Mouse (Mus musculus) cerebellum, adult 8-10 months (tissue): Measurements from ENCODE around the gene Wdr54.
"Not testable (repeated sequence)": the region's sequence is repeated elsewhere in the genome, so short reads cannot be mapped to it uniquely, and the experiment has no call there.

ENCODE experiments used
- DNase-seq: peaks from one replicate; pipeline ENCODE4 v3.0.0; 2022

Wdr54 gene

DNA sequence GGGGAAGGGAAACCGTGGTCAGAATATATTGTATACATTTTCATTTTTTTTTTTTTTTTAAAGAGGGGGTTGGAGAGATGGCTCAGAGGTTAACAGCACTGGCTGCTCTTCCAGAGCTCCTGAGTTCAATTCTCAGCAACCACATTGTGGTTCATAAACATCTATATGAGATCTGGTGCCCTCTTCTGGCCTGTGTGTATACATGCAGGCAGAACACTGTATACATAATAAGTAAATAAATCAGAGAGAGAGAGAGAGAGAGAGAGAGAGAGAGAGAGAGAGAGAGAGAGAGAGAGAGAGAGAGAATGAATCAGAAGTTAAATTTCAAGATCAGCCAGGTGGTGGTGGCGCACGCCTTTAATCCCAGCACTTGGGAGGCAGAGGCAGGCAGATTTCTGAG lies 3.3 kb upstream of the Wdr54 start:
- DNase-seq, result not testable (repeated sequence)

DNA sequence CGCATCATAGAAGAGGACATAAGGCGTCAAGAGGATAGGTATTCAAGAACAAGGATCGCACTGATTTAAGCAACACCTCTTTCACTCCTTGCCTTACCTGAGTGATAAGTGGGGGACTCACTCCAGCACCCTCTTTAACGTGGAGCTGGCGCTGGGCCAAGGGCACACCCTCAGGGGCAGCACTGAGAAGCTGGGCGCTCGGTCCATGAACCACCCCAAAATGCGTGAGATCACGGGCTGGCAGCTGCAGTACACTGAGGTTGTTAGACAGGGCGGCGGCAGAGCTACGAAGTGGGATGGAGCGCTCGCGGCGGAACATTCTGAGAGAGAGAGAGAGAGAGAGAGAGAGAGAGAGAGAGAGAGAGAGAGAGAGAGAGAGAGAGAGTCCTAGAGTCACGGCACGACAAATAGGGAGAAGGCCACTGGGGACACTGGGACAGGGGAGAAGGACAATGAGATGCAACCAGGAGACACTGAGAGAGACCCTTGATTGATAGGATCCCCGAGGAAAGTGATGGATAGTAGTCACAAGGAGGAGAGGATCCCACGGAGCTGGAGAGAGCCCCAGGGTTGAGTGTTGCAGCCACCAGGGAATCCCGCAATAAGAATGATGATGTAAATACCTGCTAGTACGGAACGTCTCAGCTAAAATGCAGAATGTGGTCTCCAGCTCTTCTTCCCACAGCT lies 502 bp downstream of the Wdr54 start:
- no peak for DNase-seq

DNA sequence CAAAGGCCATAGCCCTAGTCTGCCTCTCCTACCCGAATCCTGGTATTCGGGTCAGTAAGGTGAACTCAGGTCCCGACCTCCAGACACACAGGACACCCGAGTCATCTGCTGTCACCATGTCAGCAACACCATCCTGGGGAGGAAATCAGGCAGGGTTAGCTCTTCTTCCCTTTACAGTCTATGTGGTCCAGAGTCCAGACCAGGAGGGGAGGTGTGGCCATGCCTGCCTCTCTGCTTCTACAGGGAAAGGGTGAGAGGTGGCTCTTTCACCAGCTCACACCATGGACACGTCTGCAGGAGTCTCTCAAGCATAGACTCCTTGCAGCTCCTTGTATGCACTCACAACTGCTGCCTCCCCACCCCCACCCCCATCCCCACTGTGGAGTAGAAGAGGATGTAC lies 2.7 kb downstream of the Wdr54 start:
- no peak for DNase-seq

DNA sequence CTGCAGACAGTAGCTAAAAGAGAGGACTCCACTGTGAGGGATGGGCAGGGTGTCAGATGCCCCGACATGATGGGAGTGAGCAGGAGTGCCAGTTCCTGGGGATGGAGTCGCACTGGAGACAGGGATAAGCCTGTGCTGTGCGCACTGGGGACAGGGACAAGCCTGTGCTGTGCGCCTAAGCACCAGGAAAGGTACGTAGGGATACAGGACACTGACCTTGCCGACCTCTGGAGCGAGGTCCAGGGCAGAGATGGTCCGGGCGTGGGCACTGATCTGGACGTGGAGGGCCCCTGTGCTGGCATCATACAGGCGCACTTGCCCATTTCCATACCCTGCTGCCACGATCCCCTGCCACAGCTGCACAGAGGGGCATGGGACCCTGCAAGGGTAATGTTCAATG lies 3.2 kb downstream of the Wdr54 start:
- no peak for DNase-seq

DNA sequence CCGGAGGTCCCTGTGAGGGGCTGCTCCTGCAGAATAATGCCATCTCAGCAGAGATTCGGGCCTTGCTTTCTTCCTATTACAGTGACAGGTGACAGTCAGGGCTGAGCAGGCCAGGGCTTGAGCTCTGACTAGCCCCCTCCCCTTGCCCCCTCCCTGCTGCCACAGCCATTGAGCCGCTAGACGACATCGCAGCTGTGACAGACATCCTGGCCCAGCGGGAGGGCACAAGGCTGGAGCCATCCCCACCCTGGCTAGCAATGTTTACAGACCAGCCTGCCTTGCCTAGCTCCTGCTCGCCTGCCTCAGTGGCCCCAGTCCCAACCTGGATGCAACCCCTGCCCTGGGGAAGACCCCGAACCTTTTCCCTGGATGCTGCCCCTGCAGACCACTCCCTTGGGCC lies 4.5 kb downstream of the Wdr54 start:
- no peak for DNase-seq

DNA sequence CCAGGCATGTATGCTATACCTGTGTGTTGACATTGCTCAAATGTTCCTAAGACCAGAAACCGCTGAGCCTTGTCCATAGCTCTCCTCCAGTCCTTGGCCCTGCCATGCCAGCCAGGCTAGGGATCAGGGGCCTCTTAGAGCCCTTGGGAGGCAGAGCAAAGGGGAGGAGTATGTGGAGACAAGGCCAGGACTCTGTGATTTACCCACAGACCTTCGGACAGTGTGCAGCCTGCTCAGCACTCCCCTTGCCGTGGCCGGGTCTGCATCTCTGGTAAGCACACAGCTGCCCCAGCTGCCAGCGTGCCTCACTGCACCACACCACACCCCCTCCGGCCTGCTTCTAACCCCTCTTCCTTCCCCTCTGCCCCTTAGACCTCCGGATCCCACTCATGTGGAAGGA lies 8.9 kb downstream of the Wdr54 start:
- DNase-seq, result no peak

DNA sequence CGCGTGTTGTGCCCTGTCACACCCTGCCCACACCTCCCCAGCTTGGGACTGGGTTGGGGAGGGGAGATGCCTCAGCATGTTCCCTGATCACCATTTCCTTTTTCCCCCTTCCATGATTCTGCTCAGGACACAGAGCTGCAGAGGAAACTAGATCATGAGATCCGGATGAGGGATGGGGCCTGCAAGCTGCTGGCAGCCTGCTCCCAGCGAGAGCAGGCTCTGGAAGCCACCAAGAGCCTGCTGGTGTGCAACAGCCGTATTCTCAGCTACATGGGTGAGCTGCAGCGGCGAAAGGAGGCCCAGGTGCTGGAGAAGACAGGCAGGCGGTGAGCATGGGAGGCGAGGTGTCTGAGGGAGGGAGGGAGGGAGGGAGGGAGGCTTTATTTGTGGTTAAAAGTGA lies 10.4 kb downstream of the Wdr54 start:
- no peak for DNase-seq

DNA sequence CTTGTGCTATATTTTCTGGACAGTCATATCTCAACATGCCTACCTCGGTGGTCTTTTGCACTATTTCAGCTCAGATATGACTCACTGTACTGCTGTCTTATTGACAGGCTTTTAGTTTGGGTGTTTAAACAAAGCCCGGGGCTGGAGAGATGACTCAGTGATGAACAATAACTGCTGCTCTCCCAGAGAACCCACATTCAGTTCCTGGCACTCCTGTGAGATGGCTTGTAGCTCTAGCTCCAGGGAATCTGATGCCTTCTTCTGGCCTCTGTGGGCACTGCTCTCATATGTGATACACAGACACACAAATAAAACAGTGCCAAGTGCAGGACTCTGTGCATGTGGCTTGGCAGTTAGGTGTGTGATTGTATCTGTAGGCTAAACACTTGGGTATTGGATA lies 11.0 kb downstream of the Wdr54 start:
- DNase-seq, result no peak

DNA sequence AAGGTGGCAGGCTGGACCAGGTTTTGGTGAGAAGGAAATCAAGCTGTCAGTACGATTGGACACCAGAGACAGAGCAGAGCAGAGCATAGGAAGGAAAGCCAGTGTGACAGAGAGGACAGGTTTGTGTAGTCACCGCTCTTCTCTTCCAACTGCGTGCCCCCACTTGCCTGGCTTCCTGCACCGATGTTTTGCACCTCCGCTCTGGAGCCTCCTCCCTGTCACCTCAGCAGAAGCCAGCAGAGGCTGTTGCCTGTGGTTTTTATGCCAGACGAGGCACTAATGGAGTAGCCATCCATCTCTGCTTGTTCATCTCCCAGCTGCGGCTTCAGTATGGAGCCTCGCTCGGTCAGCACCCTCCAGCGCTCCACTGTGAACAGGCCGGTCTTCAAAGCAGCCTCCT lies 13.3 kb downstream of the Wdr54 start:
- DNase-seq, result no peak

DNA sequence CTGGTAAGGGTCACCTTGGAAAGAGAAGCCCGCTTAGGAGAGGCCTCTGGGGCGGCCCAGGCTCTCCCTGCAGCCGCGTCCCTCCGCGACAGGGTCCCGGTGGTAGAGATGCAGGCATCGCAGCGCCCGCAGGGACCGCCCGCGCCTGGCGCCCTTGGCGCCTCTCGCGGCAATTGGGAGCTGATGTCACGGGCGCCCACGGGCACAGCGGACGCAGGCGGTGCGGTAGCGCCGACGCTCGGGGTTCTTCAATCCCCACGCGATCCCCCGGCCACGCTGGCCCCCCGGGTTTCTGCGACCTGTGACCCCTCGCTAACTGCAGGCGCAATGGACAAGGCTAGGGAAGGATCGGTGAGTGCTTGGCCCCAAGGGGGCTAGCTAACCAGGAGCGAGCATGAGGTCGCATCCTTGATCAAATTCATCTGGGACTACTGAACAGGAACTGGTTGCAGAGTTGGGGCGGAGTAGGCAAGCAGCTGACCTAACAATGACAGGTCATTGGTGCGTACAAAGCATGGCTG lies 13.9 kb downstream of the Wdr54 start:
- no peak for DNase-seq

DNA sequence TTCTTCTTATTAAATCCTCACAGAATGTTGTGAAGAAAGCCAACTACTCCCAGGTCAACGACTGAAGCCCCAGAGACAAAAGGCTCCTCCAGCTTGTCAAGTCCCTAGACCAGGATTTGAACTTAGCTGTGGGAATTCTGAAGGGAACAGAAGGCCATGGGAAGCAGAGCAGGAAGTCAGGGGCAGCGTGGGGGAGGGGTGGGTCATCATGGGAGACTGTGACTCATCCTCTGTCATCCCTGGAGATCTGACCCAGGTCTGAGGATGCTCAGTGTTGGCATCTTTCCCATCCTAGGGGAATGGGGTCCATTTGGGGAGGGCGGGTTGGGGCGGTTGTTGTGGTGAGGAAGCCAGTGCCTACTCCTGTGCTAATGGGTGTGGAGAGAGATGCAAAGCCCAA lies 14.6 kb downstream of the Wdr54 start:
- no peak for DNase-seq

DNA sequence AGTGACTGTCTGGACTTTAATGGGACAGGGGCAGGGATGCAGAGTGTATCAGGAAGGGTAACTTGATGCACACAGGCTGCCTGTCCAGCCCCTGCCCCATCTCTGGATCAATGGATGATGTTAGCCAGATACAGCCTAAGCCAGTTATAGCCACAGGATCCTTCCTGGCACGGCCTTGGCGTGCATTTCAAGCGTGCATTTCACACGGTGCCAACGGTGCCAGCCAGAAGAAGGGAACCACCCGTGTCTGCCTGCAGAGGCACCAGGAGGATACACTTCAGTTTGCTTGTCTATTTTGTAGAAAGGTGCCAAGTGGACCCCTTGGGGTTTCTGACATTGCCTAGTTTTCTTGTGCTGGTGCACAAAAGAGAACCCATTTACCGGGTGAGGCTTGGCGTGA lies 16.2 kb downstream of the Wdr54 start:
- no peak for DNase-seq

DNA sequence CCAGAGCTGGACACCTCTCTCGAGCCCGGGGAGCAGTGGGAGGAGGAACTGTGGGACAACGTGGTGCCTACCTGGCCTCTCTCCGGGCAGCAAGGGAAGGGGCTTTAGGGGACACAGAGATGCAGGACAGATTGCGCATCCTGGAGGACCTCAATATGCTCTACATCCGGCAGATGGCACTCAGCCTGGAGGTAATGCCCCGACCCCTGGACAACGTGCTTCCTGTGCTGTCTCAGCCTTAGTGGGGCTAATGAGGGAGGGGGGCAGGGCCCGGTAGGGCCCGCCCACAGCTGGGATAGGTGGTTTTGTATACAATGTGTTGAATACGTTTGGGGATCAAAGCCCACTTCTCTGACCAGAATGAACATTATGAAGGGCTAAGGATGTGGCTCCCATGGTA lies 18.1 kb downstream of the Wdr54 start:
- DNase-seq, result no peak

DNA sequence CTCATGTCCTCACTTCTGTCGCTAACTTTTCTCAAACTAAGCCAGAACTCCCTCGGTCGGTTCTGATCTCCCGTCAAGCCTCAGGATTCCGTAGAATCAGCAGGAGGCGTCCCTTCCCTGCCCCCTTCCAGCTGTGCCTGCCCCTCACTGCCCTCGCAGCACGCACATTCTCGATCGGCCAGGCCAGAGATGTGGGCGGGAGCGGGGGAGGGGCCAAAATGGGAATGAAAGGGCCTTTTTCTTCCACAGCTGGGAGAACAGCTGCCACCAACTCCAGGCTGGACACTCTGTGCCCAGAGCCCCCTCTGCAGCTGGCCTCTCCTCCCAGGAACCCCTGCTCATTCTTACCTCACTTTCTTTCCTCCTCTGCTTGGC lies 18.6 kb downstream of the Wdr54 start:
- no peak for DNase-seq

DNA sequence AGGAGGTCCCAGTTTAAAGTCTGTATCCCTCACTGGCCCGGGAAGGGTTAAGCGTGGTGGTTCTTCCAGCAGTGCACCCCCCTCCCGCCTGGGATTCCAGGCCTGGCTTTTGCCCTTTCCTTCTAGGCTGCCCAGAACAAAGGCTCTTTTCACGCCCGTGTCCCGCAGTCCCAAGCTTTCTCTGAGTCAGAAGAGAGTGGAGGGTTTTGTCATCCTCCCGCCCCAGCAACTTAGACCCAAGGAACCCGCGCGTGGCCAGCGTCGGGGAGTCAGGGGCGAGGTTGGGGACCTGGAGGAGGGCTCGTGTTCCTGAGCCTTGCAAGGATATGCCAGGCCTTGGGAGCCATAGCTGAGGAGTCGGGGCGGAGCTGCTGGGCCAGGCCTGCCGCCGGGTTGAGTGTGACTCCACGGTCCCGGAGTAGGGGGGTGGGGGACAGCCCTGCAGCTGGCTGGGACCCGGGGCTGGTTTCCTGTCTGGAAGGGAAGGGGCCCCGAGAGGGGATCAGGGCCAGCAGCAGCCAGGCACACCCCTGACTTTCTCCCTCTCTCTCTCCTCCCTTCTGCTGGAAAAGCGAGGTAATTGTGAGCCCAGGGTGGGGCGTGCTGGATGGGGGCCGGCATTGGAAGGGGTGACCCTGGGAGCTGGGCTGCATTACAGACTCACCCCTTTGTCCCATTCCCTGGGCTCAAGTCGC lies 19.2 kb downstream of the Wdr54 start:
- DNase-seq, result no peak

DNA sequence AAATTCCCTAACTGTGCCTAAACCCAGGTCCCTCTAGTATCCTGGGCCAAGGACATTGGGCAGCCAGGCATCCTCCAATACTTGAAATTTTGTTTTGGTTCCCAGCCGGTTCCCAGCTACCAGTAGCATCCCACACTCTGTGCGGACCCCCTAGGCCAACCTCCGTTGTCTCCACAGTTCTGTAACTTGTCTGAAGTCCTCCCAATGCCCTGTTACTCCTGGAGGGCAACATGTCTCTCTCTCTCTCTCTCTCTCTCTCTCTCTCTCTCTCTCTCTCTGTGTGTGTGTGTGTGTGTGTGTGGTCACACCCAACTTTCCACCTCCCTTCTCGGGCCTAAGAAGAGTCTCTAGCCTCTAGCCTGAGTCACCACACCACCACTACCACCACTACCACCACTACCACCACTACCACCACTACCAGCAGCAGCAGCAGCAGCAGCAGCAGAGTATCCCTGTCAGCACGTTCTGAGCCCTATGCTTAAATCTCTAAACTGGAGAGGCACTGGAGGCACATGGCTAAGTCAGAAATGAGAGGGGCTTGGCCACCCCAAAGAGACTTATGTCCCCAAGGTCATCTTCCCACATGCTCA lies 19.8 kb downstream of the Wdr54 start:
- DNase-seq, result no peak

DNA sequence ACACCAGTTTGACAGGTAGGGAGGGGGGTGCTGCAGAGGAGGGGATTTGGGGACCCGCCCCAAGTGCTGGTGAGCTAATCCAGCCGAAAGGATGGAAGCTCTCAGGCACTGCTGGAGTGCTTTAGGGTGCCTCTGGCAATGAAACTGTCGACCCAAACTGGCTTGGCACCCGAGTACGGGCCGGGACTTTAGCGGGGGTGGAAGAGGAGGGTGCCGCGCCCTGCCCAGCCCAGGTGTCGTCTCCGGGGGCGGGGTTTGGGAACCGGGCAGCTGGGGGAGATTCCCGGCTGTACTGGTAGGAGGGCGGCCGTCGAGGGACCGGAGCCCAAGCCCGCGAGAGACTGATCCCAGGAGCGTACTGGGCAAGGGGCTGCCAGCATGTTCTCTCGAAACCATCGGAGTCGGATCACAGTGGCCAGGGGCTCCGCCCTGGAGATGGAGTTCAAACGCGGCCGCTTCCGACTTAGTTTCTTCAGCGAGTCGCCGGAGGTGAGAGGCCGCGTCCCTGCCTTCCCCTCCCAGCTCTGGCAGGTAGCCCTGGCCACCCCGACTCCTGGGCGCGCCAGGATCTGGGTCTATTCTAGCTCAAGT lies 20.5 kb downstream of the Wdr54 start:
- no peak for DNase-seq

DNA sequence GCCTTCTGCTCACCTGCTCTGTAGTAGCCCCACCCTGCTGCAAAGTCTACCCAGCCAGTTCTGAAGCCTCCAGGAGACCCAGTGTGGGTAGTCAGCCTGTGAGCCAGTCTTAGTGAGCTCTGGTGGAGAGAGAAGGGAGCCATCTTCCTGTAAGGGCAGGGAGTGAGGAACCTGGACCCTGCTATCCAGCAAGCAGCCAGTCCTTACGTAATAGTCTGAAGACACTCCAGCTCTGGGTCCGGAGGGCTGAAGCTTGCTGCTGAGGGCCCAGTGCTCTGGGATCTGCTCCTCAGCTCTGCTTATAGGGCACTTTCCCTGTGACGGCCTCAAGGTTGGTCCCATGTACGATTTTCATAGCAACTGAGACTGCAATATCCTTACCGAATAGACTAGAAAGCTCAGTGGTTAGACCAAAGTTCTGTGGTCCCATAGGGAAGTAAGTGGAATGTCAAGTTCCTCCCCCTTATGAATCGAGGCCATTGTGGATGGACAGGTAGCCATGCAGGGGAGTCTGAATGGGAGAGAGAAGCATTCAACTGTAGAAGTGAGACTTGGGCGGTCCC lies 21.2 kb downstream of the Wdr54 start, which contains the start of gene Rtkn:
Rtkn (plus strand) TSS at position 513 of the 563 bp plus-strand sequence.
- no peak for DNase-seq

DNA sequence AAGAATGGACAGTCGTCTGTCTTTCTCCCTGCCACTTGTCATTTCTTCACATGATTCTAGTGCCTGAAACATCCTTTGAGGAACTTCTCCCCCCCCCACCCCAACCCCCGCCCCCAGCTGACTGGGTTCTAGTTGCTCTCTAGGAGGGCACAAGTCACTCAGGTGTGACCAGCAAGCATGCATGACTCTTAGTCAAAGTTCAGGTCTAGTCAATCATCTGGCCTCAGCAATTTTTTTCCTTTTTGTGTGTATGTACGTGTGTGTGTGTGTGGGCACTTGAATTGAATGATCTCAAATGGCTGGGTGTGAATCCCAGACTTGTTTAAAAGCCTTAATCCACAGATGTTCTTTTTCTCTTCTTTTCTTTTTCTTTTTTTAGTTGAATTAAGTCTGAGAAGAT lies 22.0 kb downstream of the Wdr54 start:
- DNase-seq, result no peak

DNA sequence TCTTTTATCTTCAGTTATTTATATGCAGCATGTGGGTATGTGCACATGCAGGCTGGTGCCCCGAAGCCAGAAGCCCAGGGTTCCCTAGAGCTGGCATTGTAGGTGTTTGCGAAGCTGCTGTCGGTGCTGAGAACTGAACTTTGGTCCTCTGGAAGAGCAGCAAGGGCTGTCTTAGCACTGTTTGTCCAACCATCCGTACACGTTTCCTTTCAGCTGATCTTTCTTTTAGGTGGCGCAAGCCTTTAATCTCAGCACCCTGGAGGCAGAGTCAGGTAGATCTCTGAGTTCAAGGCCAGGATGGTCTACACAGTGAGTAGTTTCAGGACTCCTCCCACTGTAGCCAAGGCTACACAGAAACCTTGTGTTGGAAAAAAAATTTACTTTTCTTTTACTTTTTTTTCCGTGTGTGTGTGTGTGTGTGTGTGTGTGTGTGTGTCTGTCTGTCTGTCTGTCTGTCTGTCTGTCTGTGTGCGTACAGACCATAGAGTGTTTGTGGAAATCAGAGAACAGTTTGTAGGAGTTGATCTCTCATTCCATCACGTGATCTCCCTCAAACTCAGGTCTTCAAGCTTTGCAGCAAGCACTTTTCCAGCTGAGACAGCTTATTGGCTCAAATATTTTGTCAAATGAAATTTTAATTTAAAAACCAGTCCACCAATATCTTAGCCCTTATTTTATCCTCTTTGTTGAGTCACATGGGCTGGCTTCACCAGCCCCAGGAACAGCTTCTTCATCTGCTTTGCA lies 23.8 kb downstream of the Wdr54 start:
- DNase-seq, result no peak

DNA sequence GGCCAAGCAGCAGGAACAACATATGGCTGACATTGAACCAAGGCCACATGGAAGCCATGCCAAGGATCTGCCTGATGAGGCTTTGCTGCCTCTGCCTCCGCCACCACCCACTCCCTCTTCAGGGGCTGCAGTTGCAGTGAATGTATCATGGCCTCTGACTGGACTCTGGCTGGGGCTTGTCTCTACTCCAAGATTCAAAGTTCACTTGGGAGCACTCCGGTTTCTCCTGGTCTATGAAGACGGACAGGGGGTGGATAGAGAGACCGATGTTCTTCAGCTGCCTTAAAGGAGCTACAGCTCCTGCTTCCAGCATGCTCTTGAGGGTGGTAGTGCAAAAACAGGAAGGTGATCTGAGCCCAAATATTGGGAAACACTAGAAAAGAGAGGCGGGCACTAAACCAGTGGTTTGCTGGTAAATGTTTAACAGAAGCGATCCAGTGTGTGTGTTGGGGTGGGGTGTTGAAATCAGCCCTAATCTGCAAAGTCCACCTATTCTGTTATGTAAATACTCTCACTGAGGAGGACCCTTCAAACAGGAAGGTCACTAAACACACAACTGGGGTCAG lies 24.6 kb downstream of the Wdr54 start:
- no peak for DNase-seq

DNA sequence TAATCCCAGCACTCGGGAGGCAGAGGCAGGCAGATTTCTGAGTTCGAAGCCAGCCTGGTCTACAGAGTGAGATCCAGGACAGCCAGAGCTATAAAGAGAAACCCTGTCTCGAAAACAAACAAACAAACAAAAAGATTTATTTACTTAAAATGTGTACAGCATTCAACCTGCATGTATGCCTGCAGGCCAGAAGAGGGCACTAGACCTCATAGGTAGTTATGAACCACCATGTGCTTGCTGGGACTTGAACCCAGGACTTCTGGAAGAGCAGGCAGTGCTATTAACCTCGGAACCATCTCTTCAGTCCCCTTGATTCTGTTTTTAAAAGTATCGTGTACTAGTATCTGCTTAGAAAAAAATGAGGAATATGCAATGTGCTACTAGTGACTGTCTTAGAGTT lies 28.8 kb downstream of the Wdr54 start:
- DNase-seq, result no peak

DNA sequence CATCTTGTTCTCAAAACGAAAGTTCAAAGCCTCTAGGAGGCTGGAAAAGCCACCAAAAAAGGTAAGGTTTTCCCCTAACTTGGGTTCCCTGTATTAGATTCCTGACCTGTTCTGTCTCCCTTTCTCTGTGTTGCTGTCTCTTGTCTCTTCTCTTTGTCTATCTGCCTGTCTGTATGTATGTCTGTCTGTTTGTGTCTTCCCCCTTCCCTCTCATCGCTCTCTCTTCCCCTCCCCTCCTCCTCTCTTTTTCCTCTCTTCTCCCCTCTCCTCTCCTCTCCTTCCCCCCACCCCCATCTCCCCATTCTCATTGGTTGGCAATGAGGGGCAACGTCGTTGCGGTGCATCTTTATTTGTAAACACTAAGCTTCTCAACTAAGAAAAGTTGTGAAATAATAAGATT lies 30.9 kb downstream of the Wdr54 start, which contains the start of gene Ino80b:
Ino80b (minus strand) TSS at position 101 of the 400 bp plus-strand sequence.
- no peak for DNase-seq
